Mouse (Mus musculus) kidney, adult 8-10 months (tissue): Measurements from ENCODE around the gene Snx29.

ENCODE experiments used
- DNase-seq, 2 experiments: peaks; one replicate each; pipeline ENCODE4 v3.0.0; 2022

The Snx29 gene

GRCm38 (mm10) chr16:11603667-11604422 lies 281.1 kb downstream of the Snx29 start:
- DNase-seq, result peak; percentile 38 to 47

DNA sequence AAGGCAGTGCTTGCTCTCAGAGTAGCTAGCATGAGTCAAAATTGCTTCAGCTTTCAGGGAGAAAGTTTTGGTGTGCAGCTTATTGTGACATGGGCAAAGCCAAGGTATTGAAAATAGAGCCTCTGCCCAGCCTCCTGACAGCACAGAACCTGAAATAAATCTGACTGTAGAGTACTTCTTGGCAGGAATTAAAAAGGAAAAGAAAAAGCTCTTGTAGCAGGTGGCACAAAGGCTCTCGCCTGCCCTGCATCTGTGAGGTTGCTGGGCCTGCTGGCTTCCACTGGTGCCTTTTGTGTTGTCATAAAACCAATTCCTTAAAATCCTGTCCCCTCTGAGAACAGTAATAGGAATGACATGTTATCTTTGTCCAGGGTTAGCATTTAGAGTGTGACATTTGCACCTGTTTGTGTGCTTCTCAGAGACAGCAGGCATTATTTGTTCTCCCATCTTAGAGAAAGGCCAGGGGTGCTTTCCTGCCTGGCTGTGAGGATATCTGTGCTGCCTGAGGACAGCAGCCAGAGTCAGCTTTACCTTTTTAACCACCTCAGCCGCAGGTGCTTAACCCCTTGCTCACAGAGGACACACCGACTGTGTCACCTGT lies 289.9 kb downstream of the Snx29 start:
- no peak for DNase-seq

- no peak for DNase-seq
Observed at GRCm38 (mm10) chr16:11614401-11615014, 291.8 kb downstream of the Snx29 start.

DNA sequence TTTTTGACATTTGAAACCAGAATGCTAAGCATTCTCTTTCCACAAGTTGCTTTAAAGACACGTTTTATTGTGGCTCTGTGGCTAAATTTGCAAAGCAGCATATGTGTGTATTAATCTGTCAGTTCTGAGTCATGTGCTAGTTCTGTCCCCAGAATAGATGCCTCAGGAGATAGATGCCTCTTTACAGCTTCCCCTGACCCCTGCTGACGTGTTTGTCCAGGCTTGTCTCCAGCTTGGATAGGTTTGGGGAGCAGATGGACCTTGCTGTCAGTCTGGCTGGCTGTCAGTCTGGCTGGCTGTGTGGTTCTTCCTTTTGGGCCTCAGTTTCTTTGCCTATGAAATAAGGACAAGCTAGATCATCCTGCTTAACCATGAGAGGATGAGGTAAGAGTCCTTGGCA lies 292.9 kb downstream of the Snx29 start:
- no peak for DNase-seq

DNA sequence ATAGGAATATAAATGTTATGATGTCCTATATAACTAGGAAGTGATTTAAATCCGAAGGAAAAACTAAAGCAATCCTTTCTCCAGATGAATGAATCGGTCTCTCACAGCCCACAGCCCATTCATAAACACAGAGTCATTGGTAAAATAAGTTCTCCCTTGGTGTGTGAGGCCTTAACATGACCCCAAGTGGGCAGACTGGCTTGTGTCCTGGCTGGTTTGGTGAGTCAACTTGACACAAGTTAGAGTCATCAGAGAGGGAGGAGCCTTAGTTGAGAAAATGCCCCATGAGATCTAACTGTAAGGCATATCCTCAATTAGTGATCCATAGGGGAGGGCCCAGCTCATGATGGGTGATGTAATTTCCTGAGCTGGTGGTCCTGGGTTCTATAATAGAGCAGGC lies 297.2 kb downstream of the Snx29 start:
- DNase-seq, result no peak

- DNase-seq, result no peak
Observed at GRCm38 (mm10) chr16:11621042-11621441, 298.3 kb downstream of the Snx29 start.

DNA sequence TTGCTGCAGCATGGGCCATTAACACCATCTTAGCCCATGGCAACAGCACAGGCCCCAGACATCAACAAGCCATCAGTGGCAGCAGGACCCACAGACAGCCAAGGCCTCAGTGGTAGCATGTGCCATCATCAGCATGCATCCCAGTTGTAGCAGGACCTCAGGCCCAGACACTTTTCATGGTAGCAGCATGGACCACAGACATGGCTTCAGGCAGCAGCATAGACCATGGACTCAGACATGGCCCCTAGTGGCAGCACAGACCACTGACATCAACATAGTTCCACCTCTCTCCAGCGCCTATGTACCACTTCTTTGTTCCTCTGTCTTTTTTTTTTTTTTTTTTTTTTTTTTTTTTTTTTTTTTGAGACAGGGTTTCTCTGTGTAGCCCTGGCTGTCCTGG lies 299.0 kb downstream of the Snx29 start:
- no peak for DNase-seq

GRCm38 (mm10) chr16:11623032-11623431 lies 300.3 kb downstream of the Snx29 start:
- no peak for DNase-seq

GRCm38 (mm10) chr16:11624121-11624520 lies 301.4 kb downstream of the Snx29 start:
- DNase-seq, result peak; percentile 45 to 85

DNA sequence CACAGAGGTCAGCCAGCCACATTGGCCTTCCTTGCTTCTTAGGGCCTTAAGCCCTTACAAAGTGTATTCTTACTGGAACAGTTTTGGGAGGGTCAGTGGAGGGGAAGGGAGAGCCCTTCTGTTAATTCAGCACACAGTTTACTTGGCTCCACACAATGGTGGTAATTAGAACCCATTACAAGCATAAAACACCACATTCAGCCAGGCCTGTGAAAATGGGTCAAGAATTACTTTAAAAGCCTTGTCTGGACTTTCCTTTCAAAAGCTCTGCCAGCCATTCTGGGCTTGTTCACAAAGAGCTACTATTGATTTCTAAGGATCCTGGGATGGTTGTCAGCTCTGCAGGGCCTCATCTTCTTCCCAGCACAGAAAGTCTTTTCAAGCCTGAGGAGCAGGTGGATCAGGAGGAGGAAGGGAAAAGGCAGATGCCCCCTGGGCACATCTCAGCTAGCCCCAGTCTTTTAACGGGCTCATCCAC lies 303.3 kb downstream of the Snx29 start:
- no peak for DNase-seq

DNA sequence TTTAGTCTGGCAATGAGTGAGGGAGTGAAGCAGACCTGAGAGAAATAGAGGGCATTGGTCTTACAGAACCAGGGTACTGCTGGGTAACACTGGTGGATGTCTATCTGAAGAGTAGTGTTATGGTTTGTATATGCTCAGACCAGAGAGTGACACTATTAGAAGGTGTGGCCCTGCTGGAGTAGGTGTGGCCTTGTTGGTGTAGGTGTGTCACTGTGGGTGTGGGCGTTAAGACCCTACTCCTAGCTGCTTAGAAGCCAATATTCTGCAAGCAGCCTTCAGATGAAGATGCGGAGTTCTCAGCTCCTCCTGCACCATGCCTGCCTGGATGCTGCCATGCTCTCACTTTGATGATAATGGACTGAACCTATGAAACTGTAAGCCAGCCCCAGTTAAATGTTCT lies 303.9 kb downstream of the Snx29 start:
- DNase-seq, result no peak

DNA sequence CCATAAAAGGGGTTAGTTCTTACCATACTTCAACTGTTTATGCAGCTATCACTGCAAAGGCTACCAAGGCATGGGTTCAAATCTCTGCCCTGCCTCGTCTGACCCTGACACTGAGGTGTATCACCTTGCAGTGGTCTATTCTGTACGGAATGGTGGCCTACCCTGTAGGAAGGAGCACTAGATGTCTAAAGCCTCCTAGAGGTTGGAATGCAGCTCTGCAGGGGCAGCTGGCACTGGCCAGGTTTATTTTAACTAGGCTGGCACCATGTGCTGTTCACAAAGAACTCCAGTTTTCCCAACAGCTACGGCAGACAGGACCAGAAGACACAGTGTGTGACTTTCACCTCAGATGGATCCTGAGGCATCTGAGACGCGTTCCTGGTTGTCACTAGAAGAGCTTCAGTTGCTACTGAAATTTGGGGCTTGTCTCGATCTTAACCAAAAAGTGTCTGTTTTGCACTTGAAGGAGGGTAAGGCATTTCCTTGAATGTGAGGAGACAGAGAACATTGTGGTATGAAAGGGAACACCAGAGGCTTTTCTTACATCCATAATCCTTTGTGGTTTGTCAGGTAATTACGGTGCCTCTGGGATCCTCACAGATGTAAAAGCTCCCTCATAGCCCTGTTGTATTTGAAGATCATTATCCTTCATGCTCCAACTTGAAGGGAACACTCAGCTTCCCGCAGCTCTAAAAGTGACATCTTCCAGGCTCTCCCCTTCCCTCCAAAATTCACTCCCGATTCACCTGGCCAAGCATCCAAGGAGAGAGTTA lies 305.3 kb downstream of the Snx29 start:
- peak; percentile 61 to 69 for DNase-seq

DNA sequence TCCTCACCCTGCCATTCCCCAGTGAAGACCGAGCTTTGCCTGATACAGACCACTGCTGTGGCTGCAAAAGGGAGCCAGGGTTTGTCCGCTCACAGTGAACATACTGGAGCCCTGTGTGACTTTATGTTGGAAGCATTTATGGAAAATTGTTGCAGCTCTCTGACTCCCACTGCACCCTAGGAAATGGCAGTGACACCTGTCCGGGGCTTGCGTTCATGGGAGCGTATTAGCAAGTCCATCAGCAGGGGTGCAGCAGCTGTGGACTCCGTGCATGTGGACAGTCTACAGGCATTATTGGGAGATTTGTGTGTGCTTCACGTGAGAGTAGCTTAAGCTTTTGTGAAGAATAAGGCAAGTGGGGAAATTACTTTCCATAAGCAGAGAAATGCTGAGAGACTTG lies 307.0 kb downstream of the Snx29 start:
- DNase-seq, result no peak

DNA sequence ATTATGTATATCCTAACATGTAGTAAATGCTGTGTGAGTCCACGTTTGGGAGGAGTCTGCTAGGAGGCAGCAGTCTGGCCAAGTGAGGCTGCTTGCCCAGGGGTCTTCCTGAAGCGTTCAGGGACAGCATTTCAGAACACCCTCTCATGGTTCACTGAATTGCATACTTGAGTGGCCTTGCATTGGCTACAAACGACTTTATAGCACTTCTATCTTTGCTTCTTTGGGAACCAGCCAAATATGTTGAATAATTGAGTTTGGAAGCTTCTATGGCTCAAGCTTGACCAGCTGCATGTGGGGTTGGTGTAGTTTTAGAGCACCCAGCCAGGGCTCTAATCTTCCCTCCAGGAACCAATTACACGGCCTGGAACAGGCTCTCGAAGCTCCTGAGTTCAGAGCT lies 307.8 kb downstream of the Snx29 start:
- DNase-seq, result peak in 1 of 2 experiments; percentile 42

GRCm38 (mm10) chr16:11632205-11632747 lies 309.6 kb downstream of the Snx29 start:
- no peak for DNase-seq

DNA sequence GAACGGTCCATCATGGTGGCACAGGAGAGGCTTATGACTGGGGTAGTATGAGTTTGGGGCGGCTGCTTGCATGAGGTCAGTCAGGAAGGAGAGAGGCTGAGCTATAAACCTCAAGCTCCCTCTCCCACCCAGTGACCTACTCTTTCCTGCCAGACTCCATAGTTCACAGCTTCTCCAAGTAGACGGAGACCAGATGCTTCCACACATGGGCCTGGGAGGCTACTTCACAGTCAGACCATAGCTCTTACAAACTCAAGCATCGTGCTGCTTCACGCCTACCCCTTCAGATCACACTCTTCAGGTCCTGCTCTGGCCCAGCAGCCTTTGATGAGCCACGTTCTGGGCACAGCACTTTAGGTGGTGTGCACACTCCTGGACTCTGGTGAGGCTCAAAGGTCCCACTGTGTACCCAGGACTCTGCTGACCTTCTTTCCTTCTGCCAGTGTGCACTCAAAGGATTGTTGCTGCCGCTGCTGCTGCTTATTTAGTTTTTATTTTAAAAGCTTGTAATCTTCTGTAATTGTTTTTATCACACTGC lies 313.6 kb downstream of the Snx29 start:
- no peak for DNase-seq

GRCm38 (mm10) chr16:11636902-11637301 lies 314.2 kb downstream of the Snx29 start:
- no peak for DNase-seq

DNA sequence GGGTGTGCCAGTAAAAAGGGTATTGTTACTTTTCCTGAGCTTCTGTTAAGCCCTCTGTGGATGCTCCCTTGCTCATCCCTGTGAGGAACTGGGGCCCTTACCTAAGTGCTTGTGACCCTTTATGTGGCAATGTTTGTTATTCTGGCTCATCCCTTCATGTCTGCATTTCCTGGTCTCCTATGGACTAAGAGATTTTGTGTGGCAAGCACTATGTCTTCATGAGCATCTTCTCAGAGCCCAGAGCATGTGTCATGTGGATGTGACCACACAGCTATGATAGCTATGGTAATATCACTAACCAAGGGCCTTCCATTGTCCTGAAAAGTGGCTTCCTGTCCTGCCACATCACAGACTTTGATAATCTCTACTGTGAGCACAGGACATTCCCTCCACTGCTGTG lies 315.1 kb downstream of the Snx29 start:
- no peak for DNase-seq

GRCm38 (mm10) chr16:11638739-11639138 lies 316.0 kb downstream of the Snx29 start:
- DNase-seq, result no peak

- no peak for DNase-seq
Observed at GRCm38 (mm10) chr16:11639936-11640335, 317.2 kb downstream of the Snx29 start.

DNA sequence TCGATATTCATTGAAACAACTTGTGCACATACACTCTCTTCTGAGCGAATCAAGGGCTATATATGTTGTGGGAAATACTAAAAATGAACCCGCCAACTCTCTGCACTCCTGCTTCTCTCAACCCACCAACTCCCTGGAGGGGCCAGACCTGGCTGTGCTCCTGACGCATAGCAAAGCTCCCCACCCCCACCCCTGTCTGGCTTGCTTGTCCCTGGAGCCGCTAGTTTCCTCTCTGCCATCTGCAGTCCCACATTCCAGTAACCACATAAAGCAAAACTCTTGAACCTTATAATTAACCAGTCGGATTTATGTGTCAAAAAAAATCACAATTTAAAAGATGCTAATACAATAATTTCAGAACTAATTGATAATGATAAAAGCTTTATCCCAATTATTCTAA lies 320.9 kb downstream of the Snx29 start:
- no peak for DNase-seq

GRCm38 (mm10) chr16:11644399-11644798 lies 321.7 kb downstream of the Snx29 start:
- no peak for DNase-seq

- DNase-seq, result no peak
Observed at GRCm38 (mm10) chr16:11645668-11646067, 323.0 kb downstream of the Snx29 start.
